Mouse (Mus musculus) lung, postnatal 0 days (tissue): Measurements from ENCODE around the gene Treml1.

ENCODE experiments used
- CTCF ChIP-seq: IDR thresholded peaks from 2 replicates; pipeline ENCODE4 v1.5.1; 2016; ENCODE audit warnings: antibody characterized with exemption, mild to moderate bottlenecking
- EP300 ChIP-seq: IDR thresholded peaks from 2 replicates; pipeline ENCODE4 v1.6.1; 2016; ENCODE audit warnings: antibody characterized with exemption, mild to moderate bottlenecking, control low read depth

GRCm38 (mm10) chr17:48389442-48389841, 29.7 kb downstream of the Treml1 start:
- TF ChIP-seq EP300: no peak
- no peak for TF ChIP-seq CTCF
